Mouse (Mus musculus) heart, adult 2 months (tissue): ENCODE results near the gene Vmn1r104. TPM values are rescaled to one million over a fixed set of nuclear protein-coding genes. Genes with fewer than 3 reads are reported as not detected.
"Not testable (repeated sequence)": the region's sequence is repeated elsewhere in the genome, so short reads cannot be mapped to it uniquely, and the experiment has no call there.

Experiments
- DNase-seq, 2 experiments: peaks; one replicate each; pipeline ENCODE4 v3.0.0; 2021
- H3K27ac ChIP-seq: fragments of 200-600 bp; 2 replicates; pipeline ENCODE4 v1.8.1; 2022
- H3K27me3 ChIP-seq: fragments of 200-500 bp; 2 replicates; pipeline ENCODE4 v1.6.1; 2012; ENCODE audit warnings: mild to moderate bottlenecking, low read length, inconsistent platforms, mixed read lengths; ENCODE audit not compliant: control insufficient read depth, insufficient read depth
- H3K36me3 ChIP-seq: fragments of 200-500 bp; 2 replicates; pipeline ENCODE4 v1.6.1; 2012; ENCODE audit warnings: low read length, inconsistent platforms; ENCODE audit not compliant: control insufficient read depth, insufficient read depth
- H3K4me1 ChIP-seq: fragments of 200-500 bp; 2 replicates; pipeline ENCODE4 v1.6.1; 2011; ENCODE audit warnings: low read length; ENCODE audit not compliant: control insufficient read depth, insufficient read depth
- H3K4me3 ChIP-seq: fragments of 200-600 bp; 2 replicates; pipeline ENCODE4 v1.8.1; 2022
- H3K79me2 ChIP-seq: fragments of 200-500 bp; replicated peaks from 2 replicates; pipeline ENCODE4 v1.6.1; 2012; ENCODE audit warnings: mild to moderate bottlenecking, inconsistent platforms, low read length, moderate library complexity, mixed read lengths; ENCODE audit not compliant: control insufficient read depth, insufficient read depth
- H3K9ac ChIP-seq: fragments of 200-500 bp; 2 replicates; pipeline ENCODE4 v1.6.1; 2012; ENCODE audit warnings: low read depth, mild to moderate bottlenecking, control low read depth, inconsistent platforms, low read length, mixed read lengths
- WGBS: fragments of 180-500 bp; shearing (Covaris S2); methylation state at CpG from one replicate; pipeline ENCODE4 v1.1.7; 2018; 5-methylcytosine and 5-hydroxymethylcytosine counted together
- intact Hi-C: fragments of 180-260 bp; cut with DNase I; formaldehyde crosslinking; loops from one replicate; pipeline ENCODE4 v1.15.1; 2025
- long read RNA-seq: library from polyadenylated mRNA; stranded (forward); transcript quantifications from one replicate; pipeline ENCODE4 v2.0.0, GENCODE M21; 2021
- polyA plus RNA-seq: library from polyadenylated mRNA; depleted of rRNA; stranded (reverse); fragments of >200 nt; gene quantifications from 2 replicates; pipeline ENCODE4 v1.2.3, GENCODE M21; 2012; rRNA removed
- total RNA-seq, 2 experiments: library from RNA; stranded (reverse); gene quantifications; 2 replicates each; pipeline ENCODE4 v1.2.3; 2021

Gene Vmn1r104
- total RNA-seq = not detected
- not detected in 2 replicates for polyA plus RNA-seq
- long read RNA-seq = 0 reads

- intact Hi-C loops, H3K4me3 ChIP-seq, DNase-seq, H3K27ac ChIP-seq, H3K36me3 ChIP-seq, H3K4me1 ChIP-seq, H3K27me3 ChIP-seq, H3K9ac ChIP-seq, H3K79me2 ChIP-seq: not testable (repeated sequence)
- WGBS = no CpG with 5 or more reads among the region's 3 CpGs
Measured at GRCm38 (mm10) chr7:20533537-20533936, at the start of gene Vmn1r104. Gene Vmn1r104, plus strand, starts transcription at chr7:20533837.

GRCm38 (mm10) chr7:20510434-20510833 is 23.2 kb upstream of the Vmn1r104 start, which contains the start of gene Vmn1r103:
Gene Vmn1r103, minus strand, starts transcription at chr7:20510534.
- DNase-seq, H3K27ac ChIP-seq, H3K27me3 ChIP-seq, H3K4me3 ChIP-seq, H3K36me3 ChIP-seq, H3K79me2 ChIP-seq, H3K9ac ChIP-seq, H3K4me1 ChIP-seq, intact Hi-C loops: not testable (repeated sequence)
- WGBS = 17% methylated on average over 1 of the region's 3 CpGs

- intact Hi-C loops, H3K36me3 ChIP-seq: not testable (repeated sequence)
- WGBS = no CpG with 5 or more reads among the region's 1 CpGs
Measured at GRCm38 (mm10) chr7:20545657-20546056, 12.0 kb downstream of the Vmn1r104 start, which contains the start of gene Gm5726. Gene Gm5726, minus strand, starts transcription at chr7:20545757.

GRCm38 (mm10) chr7:20576141-20576540 is 42.5 kb downstream of the Vmn1r104 start, which contains the start of gene Gm4141:
Gene Gm4141, minus strand, starts transcription at chr7:20576241.
- DNase-seq, H3K4me3 ChIP-seq, H3K36me3 ChIP-seq, H3K4me1 ChIP-seq, intact Hi-C loops, H3K79me2 ChIP-seq, H3K9ac ChIP-seq, H3K27me3 ChIP-seq, H3K27ac ChIP-seq: not testable (repeated sequence)
- no CpG with 5 or more reads among the region's 3 CpGs for WGBS

More at GRCm38 (mm10) chr7:20545657-20546056, 12.0 kb downstream of the Vmn1r104 start, which contains the start of gene Gm5726:
- not testable (repeated sequence) for H3K4me3 ChIP-seq, H3K4me1 ChIP-seq, H3K9ac ChIP-seq, H3K79me2 ChIP-seq, H3K27ac ChIP-seq, H3K27me3 ChIP-seq, DNase-seq

Other genes with a start within 250 kb of the Vmn1r104 start
- gene Gm4133, start 199.8 kb upstream of the Vmn1r104 start, total RNA-seq = not detected
- not detected in 2 replicates for gene Gm4133, start 199.8 kb upstream of the Vmn1r104 start, polyA plus RNA-seq
- gene Gm5728, start 158.4 kb upstream of the Vmn1r104 start, total RNA-seq = not detected
- not detected in 2 replicates for gene Gm5728, start 158.4 kb upstream of the Vmn1r104 start, polyA plus RNA-seq
- gene Vmn1r100, start 115.9 kb upstream of the Vmn1r104 start, total RNA-seq = not detected
- gene Vmn1r100, start 115.9 kb upstream of the Vmn1r104 start, polyA plus RNA-seq = not detected in 2 replicates
- not detected for gene Vmn1r101, start 91.2 kb upstream of the Vmn1r104 start, total RNA-seq
- gene Vmn1r101, start 91.2 kb upstream of the Vmn1r104 start, polyA plus RNA-seq = not detected in 2 replicates
- gene Gm10670, start 58.9 kb upstream of the Vmn1r104 start, total RNA-seq = not detected
- gene Gm10670, start 58.9 kb upstream of the Vmn1r104 start, polyA plus RNA-seq = not detected in 2 replicates
- gene Vmn1r103, start 23.3 kb upstream of the Vmn1r104 start, total RNA-seq = not detected
- gene Vmn1r103, start 23.3 kb upstream of the Vmn1r104 start, polyA plus RNA-seq = not detected in 2 replicates
- not detected for gene Gm5726, start 11.9 kb downstream of the Vmn1r104 start, total RNA-seq
- not detected in 2 replicates for gene Gm5726, start 11.9 kb downstream of the Vmn1r104 start, polyA plus RNA-seq
- gene Gm4141, start 42.4 kb downstream of the Vmn1r104 start, total RNA-seq = not detected
- not detected in 2 replicates for gene Gm4141, start 42.4 kb downstream of the Vmn1r104 start, polyA plus RNA-seq
- gene Gm4513, start 65.2 kb downstream of the Vmn1r104 start, total RNA-seq = not detected
- gene Gm4513, start 65.2 kb downstream of the Vmn1r104 start, polyA plus RNA-seq = not detected in 2 replicates
- gene Vmn1r107, start 135.1 kb downstream of the Vmn1r104 start, total RNA-seq = not detected
- gene Vmn1r107, start 135.1 kb downstream of the Vmn1r104 start, polyA plus RNA-seq = not detected in 2 replicates
- gene Vmn1r111, start 169.4 kb downstream of the Vmn1r104 start, total RNA-seq = not detected
- gene Vmn1r111, start 169.4 kb downstream of the Vmn1r104 start, polyA plus RNA-seq = not detected in 2 replicates
- gene Gm10668, start 196.8 kb downstream of the Vmn1r104 start, total RNA-seq = not detected
- gene Gm10668, start 196.8 kb downstream of the Vmn1r104 start, polyA plus RNA-seq = not detected in 2 replicates
- gene Vmn1r112, start 237.3 kb downstream of the Vmn1r104 start, total RNA-seq = not detected
- not detected in 2 replicates for gene Vmn1r112, start 237.3 kb downstream of the Vmn1r104 start, polyA plus RNA-seq